Mouse (Mus musculus) ES-E14 (cell line): ENCODE measurements around the gene Dmrt3.

Experiments
- MAFK ChIP-seq: IDR thresholded peaks from 2 replicates; pipeline ENCODE4 v1.6.1; 2014; ENCODE audit warnings: mild to moderate bottlenecking, low read depth, low read length, inconsistent platforms; ENCODE audit not compliant: insufficient read depth
- ZNF384 ChIP-seq: IDR thresholded peaks from 2 replicates; pipeline ENCODE4 v1.6.1; 2012; ENCODE audit warnings: low read depth, low read length, inconsistent platforms

DNA sequence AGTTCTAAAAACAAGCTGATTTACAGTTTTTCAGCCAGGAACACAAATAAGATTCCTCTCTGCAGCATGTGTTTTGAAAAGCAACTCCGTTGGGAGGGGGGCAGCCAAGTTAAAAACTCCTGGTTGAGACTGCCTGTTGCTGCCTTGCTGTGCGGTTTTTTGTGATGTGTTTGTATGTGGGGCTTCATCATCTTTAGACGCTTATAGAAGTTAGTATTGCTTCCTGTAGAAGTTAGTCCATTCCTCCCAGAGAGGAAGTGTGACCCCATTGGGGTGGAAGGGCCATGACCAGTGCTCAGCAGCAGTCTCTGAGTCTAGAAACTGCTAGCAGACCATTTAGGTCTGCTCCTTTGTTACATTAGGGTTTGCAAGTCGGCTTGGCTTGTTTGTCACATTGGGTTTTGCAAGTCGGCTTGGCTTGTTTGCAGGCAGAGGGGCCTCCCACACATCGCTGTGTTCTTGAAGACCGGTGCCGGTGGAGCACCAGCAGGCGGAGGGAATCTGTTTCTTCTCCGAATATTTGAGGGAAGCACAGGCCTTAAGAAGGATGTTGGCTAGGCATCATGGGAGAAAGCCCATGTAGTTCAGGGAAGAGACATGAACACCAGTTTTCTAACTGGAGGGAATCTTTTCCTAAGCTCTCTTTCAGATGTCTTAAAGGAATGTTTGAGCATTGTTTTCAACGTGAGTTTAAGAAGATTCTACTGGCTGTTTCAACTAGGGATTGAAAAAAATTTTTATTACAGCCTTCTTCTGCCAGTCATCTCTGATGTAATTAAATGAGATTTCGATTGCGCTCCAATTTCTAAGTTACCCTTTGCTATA lies 3.6 kb downstream of the Dmrt3 start:
- TF ChIP-seq ZNF384: no peak
- TF ChIP-seq MAFK: no peak
